Comparison of ENCODE assay signal across 8 mouse cellular contexts in genomic region chr4:155780895-155781294, GRCm38 (mm10). TPM values are rescaled to one million over a fixed set of nuclear protein-coding genes. Genes with fewer than 3 reads are reported as not detected.
DNase-seq lines count a peak whose midpoint lies in the region; ATAC-seq lines count a peak whose summit lies in the region.

No protein-coding gene starts in this region.

- no peaks in the 10 kb centered on the region for H3K9me3 ChIP-seq in lung, embryonic 15.5 days
- no peaks in the 10 kb centered on the region for H3K9me3 ChIP-seq in embryonic facial prominence, embryonic 12.5 days
- no peaks in the 10 kb centered on the region for H3K9me3 ChIP-seq in limb, embryonic 13.5 days

- no peak overlapping the region for H3K4me2 ChIP-seq in lung, embryonic 15.5 days
- no peak overlapping the region for H3K4me2 ChIP-seq in embryonic facial prominence, embryonic 12.5 days (replicated peaks)
- no peak overlapping the region for H3K4me2 ChIP-seq in limb, embryonic 13.5 days (replicated peaks)

- H3K4me1 ChIP-seq in lung, embryonic 15.5 days = peaks cover 28% of the 10 kb centered on the region
- H3K4me1 ChIP-seq in embryonic facial prominence, embryonic 12.5 days = peaks cover 15% of the 10 kb centered on the region
- H3K4me1 ChIP-seq in limb, embryonic 13.5 days = peaks cover 10% of the 10 kb centered on the region; the same call in 1 of the 2 replicates

- no peak overlapping the region for H3K4me3 ChIP-seq in lung, embryonic 15.5 days
- no peak overlapping the region for H3K4me3 ChIP-seq in embryonic facial prominence, embryonic 12.5 days
- no peak overlapping the region for H3K4me3 ChIP-seq in limb, embryonic 13.5 days

- intact Hi-C loops in heart, postnatal 14 days (cut with DNase I) = no loop called here

- no peak for ATAC-seq in lung, embryonic 15.5 days (ENCODE audit: borderline replicate concordance, extremely low read depth, low FRiP score, low TSS enrichment)
- ATAC-seq in embryonic facial prominence, embryonic 12.5 days (ENCODE audit: insufficient number of reproducible peaks, insufficient read depth, low FRiP score, low TSS enrichment) = no peak; the same call in 1 of the 2 replicates
- ATAC-seq in limb, embryonic 13.5 days (ENCODE audit: low FRiP score, low read depth) = peak; percentile 61
- ATAC-seq in megakaryocyte-erythroid progenitor cell, adult 5-6 weeks (replicated peaks; ENCODE audit: low FRiP score, low TSS enrichment, poor library complexity, severe bottlenecking) = no peak

- peak overlapping the region; percentile 16; the same call in 1 of the 2 replicates for H3K27ac ChIP-seq in lung, embryonic 15.5 days
- H3K27ac ChIP-seq in embryonic facial prominence, embryonic 12.5 days = 0 out of 2 replicates have a peak overlapping the region, but pooled peaks have one; percentile 7
- peak overlapping the region; percentile 39; the same call in 1 of the 2 replicates for H3K27ac ChIP-seq in limb, embryonic 13.5 days

- no peaks in the 10 kb centered on the region for H3K36me3 ChIP-seq in lung, embryonic 15.5 days
- H3K36me3 ChIP-seq in embryonic facial prominence, embryonic 12.5 days = no peaks in the 10 kb centered on the region
- no peaks in the 10 kb centered on the region for H3K36me3 ChIP-seq in limb, embryonic 13.5 days

- 15% methylated on average over 6 of the region's 6 CpGs for WGBS in lung, embryonic 15.5 days
- 33% methylated on average over 6 of the region's 6 CpGs for WGBS in embryonic facial prominence, embryonic 12.5 days
- 20% methylated on average over 6 of the region's 6 CpGs for WGBS in limb, embryonic 13.5 days

- no peak for DNase-seq in lung, postnatal 14 days
- peak; percentile 77 to 79 for DNase-seq in heart, postnatal 14 days
- DNase-seq in spleen, adult 18-20 months = no peak
- no peak for DNase-seq in yolk sac, embryonic 10.5 days (ENCODE audit: low spot score)

- H3K27me3 ChIP-seq in lung, embryonic 15.5 days = no peaks in the 10 kb centered on the region
- no peaks in the 10 kb centered on the region for H3K27me3 ChIP-seq in embryonic facial prominence, embryonic 12.5 days
- H3K27me3 ChIP-seq in limb, embryonic 13.5 days = 0 out of 2 replicates have a peak, but pooled peaks cover 3% of the 10 kb centered on the region

- no peak overlapping the region for H3K9ac ChIP-seq in lung, embryonic 15.5 days
- no peak overlapping the region for H3K9ac ChIP-seq in embryonic facial prominence, embryonic 12.5 days
- no peak overlapping the region for H3K9ac ChIP-seq in limb, embryonic 13.5 days

RNA-seq across cellular contexts. Expression of gene Tmem88b, which starts 4.8 kb away (rescaled TPM):
- 0.16 and 0.26 TPM in 2 replicates for polyA plus RNA-seq in lung, embryonic 15.5 days (2015; fragmentation: Nextera tagmentation; extraction: Ambion mirVana)
- polyA plus RNA-seq in embryonic facial prominence, embryonic 12.5 days (2016; fragmentation: Nextera tagmentation; extraction: Ambion mirVana) = 0.69 and 1.0 TPM in 2 replicates
- 1 to 10 TPM; 1.2 TPM for total RNA-seq in heart, postnatal 14 days (2021)
- 0.64 and 0.81 TPM in 2 replicates for polyA plus RNA-seq in limb, embryonic 13.5 days (2015; fragmentation: Nextera tagmentation; extraction: Ambion mirVana)
- total RNA-seq in megakaryocyte-erythroid progenitor cell, adult 5-6 weeks (2014; fragmentation: Nextera tagmentation) = not detected in 2 replicates
- 0.09 TPM in 1 of 2 replicates, not detected in the other for total RNA-seq in megakaryocyte-erythroid progenitor cell, adult 5-6 weeks (2017)

RNA-seq across cellular contexts. Expression of gene Vwa1, which starts 6.4 kb away (rescaled TPM):
- 10.5 and 11.0 TPM in 2 replicates for polyA plus RNA-seq in lung, embryonic 15.5 days (2015; fragmentation: Nextera tagmentation; extraction: Ambion mirVana)
- polyA plus RNA-seq in embryonic facial prominence, embryonic 12.5 days (2016; fragmentation: Nextera tagmentation; extraction: Ambion mirVana) = 9.2 and 9.5 TPM in 2 replicates
- total RNA-seq in heart, postnatal 14 days (2021) = 10 to 100 TPM in 1 of 2 experiments, 1 to 10 TPM in 1; 9.2 to 12.6 TPM
- polyA plus RNA-seq in limb, embryonic 13.5 days (2015; fragmentation: Nextera tagmentation; extraction: Ambion mirVana) = 11.1 and 11.6 TPM in 2 replicates
- not detected in 2 replicates for total RNA-seq in megakaryocyte-erythroid progenitor cell, adult 5-6 weeks (2014; fragmentation: Nextera tagmentation)
- total RNA-seq in megakaryocyte-erythroid progenitor cell, adult 5-6 weeks (2017) = 0.08 and 0.19 TPM in 2 replicates

RNA-seq across cellular contexts. Expression of gene Ankrd65, which starts 9.3 kb away (rescaled TPM):
- polyA plus RNA-seq in lung, embryonic 15.5 days (2015; fragmentation: Nextera tagmentation; extraction: Ambion mirVana) = 0.20 TPM in 1 of 2 replicates, not detected in the other
- 0.25 TPM in 1 of 2 replicates, not detected in the other for polyA plus RNA-seq in embryonic facial prominence, embryonic 12.5 days (2016; fragmentation: Nextera tagmentation; extraction: Ambion mirVana)
- total RNA-seq in heart, postnatal 14 days (2021) = not detected
- polyA plus RNA-seq in limb, embryonic 13.5 days (2015; fragmentation: Nextera tagmentation; extraction: Ambion mirVana) = not detected in 2 replicates
- not detected in 2 replicates for total RNA-seq in megakaryocyte-erythroid progenitor cell, adult 5-6 weeks (2014; fragmentation: Nextera tagmentation)
- not detected in 2 replicates for total RNA-seq in megakaryocyte-erythroid progenitor cell, adult 5-6 weeks (2017)

RNA-seq across cellular contexts. Expression of gene Atad3a, which starts 20.0 kb away (rescaled TPM):
- polyA plus RNA-seq in lung, embryonic 15.5 days (2015; fragmentation: Nextera tagmentation; extraction: Ambion mirVana) = 84.7 and 90.0 TPM in 2 replicates
- 103 and 106 TPM in 2 replicates for polyA plus RNA-seq in embryonic facial prominence, embryonic 12.5 days (2016; fragmentation: Nextera tagmentation; extraction: Ambion mirVana)
- 10 to 100 TPM; 54.3 to 59.2 TPM for total RNA-seq in heart, postnatal 14 days (2021)
- 94.4 and 100 TPM in 2 replicates for polyA plus RNA-seq in limb, embryonic 13.5 days (2015; fragmentation: Nextera tagmentation; extraction: Ambion mirVana)
- total RNA-seq in megakaryocyte-erythroid progenitor cell, adult 5-6 weeks (2014; fragmentation: Nextera tagmentation) = 123 and 206 TPM in 2 replicates
- total RNA-seq in megakaryocyte-erythroid progenitor cell, adult 5-6 weeks (2017) = 95.3 and 123 TPM in 2 replicates

RNA-seq across cellular contexts. Expression of gene Mrpl20, which starts 21.8 kb away (rescaled TPM):
- polyA plus RNA-seq in lung, embryonic 15.5 days (2015; fragmentation: Nextera tagmentation; extraction: Ambion mirVana) = 193 and 228 TPM in 2 replicates
- polyA plus RNA-seq in embryonic facial prominence, embryonic 12.5 days (2016; fragmentation: Nextera tagmentation; extraction: Ambion mirVana) = 214 TPM in 2 replicates
- total RNA-seq in heart, postnatal 14 days (2021) = 10 to 100 TPM; 72.4 to 72.5 TPM
- 213 and 220 TPM in 2 replicates for polyA plus RNA-seq in limb, embryonic 13.5 days (2015; fragmentation: Nextera tagmentation; extraction: Ambion mirVana)
- 189 and 239 TPM in 2 replicates for total RNA-seq in megakaryocyte-erythroid progenitor cell, adult 5-6 weeks (2014; fragmentation: Nextera tagmentation)
- 78.5 and 90.1 TPM in 2 replicates for total RNA-seq in megakaryocyte-erythroid progenitor cell, adult 5-6 weeks (2017)

Comparison
In these comparisons a context has a peak if more than half of its experiments do, and no peak if none do; other contexts are left out.
1. DNase-seq: peak in heart, postnatal 14 days (2 of 2); none in lung, postnatal 14 days (single experiment), spleen, adult 18-20 months (0 of 2) and yolk sac, embryonic 10.5 days (single experiment).
2. Peak in every context shown above with its lines, with median percentiles within 50 percentile points of each other: H3K27ac ChIP-seq.